Mouse (Mus musculus) neural tube, embryonic 10.5 days (tissue): ENCODE results near the gene Snap91.

Experiments used
- DNase-seq: peaks from one replicate; pipeline ENCODE4 v3.0.0-alpha.2; 2017; ENCODE audit warnings: low spot score; ENCODE audit errors: extremely low spot score

Gene Snap91

GRCm38 (mm10) chr9:86880113-86880972 is at the start of gene Snap91:
Snap91 (minus strand) TSS chr9:86880654.
- DNase-seq, result peak; percentile 77

GRCm38 (mm10) chr9:86926519-86926918 is 46.1 kb upstream of the Snap91 start:
- DNase-seq, result no peak

GRCm38 (mm10) chr9:86925688-86926087 is 45.2 kb upstream of the Snap91 start:
- DNase-seq, result no peak

GRCm38 (mm10) chr9:86922430-86922829 is 42.0 kb upstream of the Snap91 start:
- DNase-seq, result no peak

GRCm38 (mm10) chr9:86916543-86916942 is 36.1 kb upstream of the Snap91 start:
- no peak for DNase-seq

GRCm38 (mm10) chr9:86899502-86900199 is 19.2 kb upstream of the Snap91 start:
- no peak for DNase-seq

- DNase-seq, result peak; percentile 61
Measured at GRCm38 (mm10) chr9:86879216-86880112, 990 bp downstream of the Snap91 start.

- DNase-seq, result no peak
Measured at GRCm38 (mm10) chr9:86878716-86879115, 1.7 kb downstream of the Snap91 start.

- no peak for DNase-seq
Measured at GRCm38 (mm10) chr9:86873681-86874080, 6.8 kb downstream of the Snap91 start.

- no peak for DNase-seq
Measured at GRCm38 (mm10) chr9:86869586-86870338, 10.7 kb downstream of the Snap91 start.

- DNase-seq, result no peak
Measured at GRCm38 (mm10) chr9:86858101-86858500, 22.4 kb downstream of the Snap91 start.

GRCm38 (mm10) chr9:86857626-86858025 is 22.8 kb downstream of the Snap91 start:
- no peak for DNase-seq

- DNase-seq, result no peak
Measured at GRCm38 (mm10) chr9:86852861-86853260, 27.6 kb downstream of the Snap91 start.

- DNase-seq, result no peak
Measured at GRCm38 (mm10) chr9:86851689-86852088, 28.8 kb downstream of the Snap91 start.

GRCm38 (mm10) chr9:86850452-86851207 is 29.8 kb downstream of the Snap91 start:
- no peak for DNase-seq

GRCm38 (mm10) chr9:86843747-86844353 is 36.6 kb downstream of the Snap91 start:
- DNase-seq, result no peak

GRCm38 (mm10) chr9:86829792-86830191 is 50.7 kb downstream of the Snap91 start:
- DNase-seq, result no peak

- no peak for DNase-seq
Measured at GRCm38 (mm10) chr9:86829034-86829433, 51.4 kb downstream of the Snap91 start.

GRCm38 (mm10) chr9:86819366-86819765 is 61.1 kb downstream of the Snap91 start:
- no peak for DNase-seq

GRCm38 (mm10) chr9:86817673-86818072 is 62.8 kb downstream of the Snap91 start:
- DNase-seq, result no peak
